Mouse (Mus musculus): Measurements from ENCODE around the gene Pcsk6.
"Not testable (repeated sequence)": the region's sequence is repeated elsewhere in the genome, so short reads cannot be mapped to it uniquely, and the experiment has no call there.

GRCm38 (mm10) chr7:65934238-65934970 is 72.9 kb downstream of the Pcsk6 start:
- not testable (repeated sequence) for TF ChIP-seq POLR2A (IDR thresholded peaks at IDR 0.05; ENCODE audit: insufficient read length, low read depth); TCF3 (IDR thresholded peaks at IDR 0.05; ENCODE audit: insufficient read length, low read depth); SRF (IDR thresholded peaks at IDR 0.05; ENCODE audit: control insufficient read depth, insufficient read length, low read depth); USF1 (IDR thresholded peaks at IDR 0.05; ENCODE audit: low read depth); REST (IDR thresholded peaks at IDR 0.05; ENCODE audit: insufficient read depth, insufficient read length); E2F4 (IDR thresholded peaks at IDR 0.05; ENCODE audit: insufficient read depth); MAX (IDR thresholded peaks at IDR 0.05; ENCODE audit: low read depth); MYOD1 (IDR thresholded peaks at IDR 0.05; ENCODE audit: control insufficient read depth in 1 of 3, insufficient read length in 2 of 3, low read depth in 2 of 3)

Data from myocyte (in vitro differentiated cells).